Mouse (Mus musculus) adrenal gland, postnatal 36 days (tissue): Measurements from ENCODE around the gene Klk9. TPM values are rescaled to one million over a fixed set of nuclear protein-coding genes. Genes with fewer than 3 reads are reported as not detected.

ENCODE experiments used
- DNase-seq, 2 experiments: peaks; one replicate each; pipeline ENCODE4 v3.0.0; 2021; ENCODE audit warnings: mixed read lengths in 1 of 2
- long read RNA-seq, 2 experiments: library from polyadenylated mRNA; stranded (forward); transcript quantifications; one replicate each; pipeline ENCODE4 v2.0.0; 2021; ENCODE audit warnings: borderline sequencing depth in 2 of 2
- total RNA-seq, 2 experiments: library from RNA; stranded (reverse); gene quantifications; 2 replicates each; pipeline ENCODE4 v1.2.3; 2021

Gene Klk9
- not detected for total RNA-seq
- long read RNA-seq, experiment 1 = 0 reads
- long read RNA-seq, experiment 2 = 0 reads

GRCm38 (mm10) chr7:43791591-43791990 lies at the start of gene Klk9:
Klk9 (plus strand) TSS chr7:43791891.
- DNase-seq = no peak

- no peak for DNase-seq
Measured at GRCm38 (mm10) chr7:43747788-43748187, 43.9 kb upstream of the Klk9 start.

- DNase-seq = no peak
Measured at GRCm38 (mm10) chr7:43752806-43753205, 38.9 kb upstream of the Klk9 start.

- DNase-seq = no peak
Measured at GRCm38 (mm10) chr7:43766484-43766883, 25.2 kb upstream of the Klk9 start.

GRCm38 (mm10) chr7:43768597-43768996 lies 23.1 kb upstream of the Klk9 start, which contains the start of gene Klk12:
Klk12 (plus strand) TSS chr7:43768897.
- no peak for DNase-seq

GRCm38 (mm10) chr7:43769636-43770035 lies 22.1 kb upstream of the Klk9 start:
- DNase-seq = no peak

- DNase-seq = no peak
Measured at GRCm38 (mm10) chr7:43770701-43771100, 21.0 kb upstream of the Klk9 start.

GRCm38 (mm10) chr7:43771916-43772315 lies 19.8 kb upstream of the Klk9 start:
- no peak for DNase-seq

- DNase-seq = no peak
Measured at GRCm38 (mm10) chr7:43772901-43773300, 18.8 kb upstream of the Klk9 start.

GRCm38 (mm10) chr7:43774364-43774763 lies 17.3 kb upstream of the Klk9 start, which contains the start of gene Klk11:
Klk11 (plus strand) TSS chr7:43774604.
- no peak for DNase-seq

GRCm38 (mm10) chr7:43774802-43775201 lies 16.9 kb upstream of the Klk9 start:
- DNase-seq = no peak

- DNase-seq = no peak
Measured at GRCm38 (mm10) chr7:43775311-43776057, 16.2 kb upstream of the Klk9 start.

GRCm38 (mm10) chr7:43776506-43776905 lies 15.2 kb upstream of the Klk9 start:
- DNase-seq = no peak

- DNase-seq = no peak
Measured at GRCm38 (mm10) chr7:43777423-43777822, 14.3 kb upstream of the Klk9 start.

- no peak for DNase-seq
Measured at GRCm38 (mm10) chr7:43778176-43778970, 13.3 kb upstream of the Klk9 start.

GRCm38 (mm10) chr7:43780241-43780640 lies 11.4 kb upstream of the Klk9 start:
- DNase-seq = no peak

- DNase-seq = no peak
Measured at GRCm38 (mm10) chr7:43780746-43781145, 10.9 kb upstream of the Klk9 start, which contains the start of gene Klk10. Klk10 (plus strand) TSS chr7:43781035.

GRCm38 (mm10) chr7:43781541-43781940 lies 10.2 kb upstream of the Klk9 start:
- no peak for DNase-seq

GRCm38 (mm10) chr7:43782275-43783265 lies 9.1 kb upstream of the Klk9 start:
- peak; percentile 74 to 84 for DNase-seq

- peak; percentile 56 to 68 for DNase-seq
Measured at GRCm38 (mm10) chr7:43785286-43785685, 6.4 kb upstream of the Klk9 start.

- DNase-seq = no peak
Measured at GRCm38 (mm10) chr7:43788096-43788495, 3.6 kb upstream of the Klk9 start.

- DNase-seq = no peak
Measured at GRCm38 (mm10) chr7:43789295-43789694, 2.4 kb upstream of the Klk9 start.
